Mouse (Mus musculus) small intestine, adult 2 months (tissue): ENCODE measurements around the gene Socs1. TPM values are rescaled to one million over a fixed set of nuclear protein-coding genes. Genes with fewer than 3 reads are reported as not detected.

Source experiments
- H3K27ac ChIP-seq: fragments of 200-500 bp; 2 replicates; pipeline ENCODE4 v1.5.1; 2012; ENCODE audit warnings: low read depth, low read length, control low read depth, inconsistent platforms; ENCODE audit not compliant: insufficient read depth
- H3K27me3 ChIP-seq: fragments of 200-500 bp; 2 replicates; pipeline ENCODE4 v1.6.1; 2012; ENCODE audit warnings: mild to moderate bottlenecking, moderate library complexity, low read length, inconsistent platforms; ENCODE audit not compliant: control insufficient read depth, insufficient read depth
- H3K36me3 ChIP-seq: fragments of 200-500 bp; 2 replicates; pipeline ENCODE4 v1.6.1; 2012; ENCODE audit warnings: mild to moderate bottlenecking, low read length, control low read depth, inconsistent platforms; ENCODE audit not compliant: control insufficient read depth, insufficient read depth
- H3K4me1 ChIP-seq: fragments of 200-500 bp; 2 replicates; pipeline ENCODE4 v1.6.1; 2012; ENCODE audit warnings: low read length, inconsistent platforms, mixed read lengths; ENCODE audit not compliant: control insufficient read depth, insufficient read depth, insufficient read length
- H3K4me3 ChIP-seq: fragments of 200-500 bp; 2 replicates; pipeline ENCODE4 v1.5.1; 2012; ENCODE audit warnings: low read depth, mild to moderate bottlenecking, control low read depth, inconsistent platforms, low read length, moderate library complexity
- CTCF ChIP-seq: fragments of 200-500 bp; IDR thresholded peaks from 2 replicates; pipeline ENCODE4 v1.5.1; 2012; ENCODE audit warnings: low read depth, mild to moderate bottlenecking, control low read depth, inconsistent platforms, low read length, moderate library complexity, mixed read lengths; ENCODE audit not compliant: insufficient replicate concordance, insufficient read length; ENCODE audit errors: extremely low read depth
- POLR2A ChIP-seq: fragments of 200-500 bp; IDR thresholded peaks from 2 replicates; pipeline ENCODE4 v1.6.1; 2012; ENCODE audit warnings: low read depth, mild to moderate bottlenecking, control low read depth, inconsistent platforms, low read length, moderate library complexity
- WGBS: fragments of 180-500 bp; shearing (Covaris S2); methylation state at CpG from one replicate; pipeline ENCODE4 v1.1.7; 2018; 5-methylcytosine and 5-hydroxymethylcytosine counted together
- polyA plus RNA-seq: library from polyadenylated mRNA; depleted of rRNA; stranded (reverse); fragments of >200 nt; gene quantifications from 2 replicates; pipeline ENCODE4 v1.2.3, GENCODE M21; 2012; rRNA removed

Socs1 gene
- polyA plus RNA-seq, 1 experiment = 33.6 TPM

DNA sequence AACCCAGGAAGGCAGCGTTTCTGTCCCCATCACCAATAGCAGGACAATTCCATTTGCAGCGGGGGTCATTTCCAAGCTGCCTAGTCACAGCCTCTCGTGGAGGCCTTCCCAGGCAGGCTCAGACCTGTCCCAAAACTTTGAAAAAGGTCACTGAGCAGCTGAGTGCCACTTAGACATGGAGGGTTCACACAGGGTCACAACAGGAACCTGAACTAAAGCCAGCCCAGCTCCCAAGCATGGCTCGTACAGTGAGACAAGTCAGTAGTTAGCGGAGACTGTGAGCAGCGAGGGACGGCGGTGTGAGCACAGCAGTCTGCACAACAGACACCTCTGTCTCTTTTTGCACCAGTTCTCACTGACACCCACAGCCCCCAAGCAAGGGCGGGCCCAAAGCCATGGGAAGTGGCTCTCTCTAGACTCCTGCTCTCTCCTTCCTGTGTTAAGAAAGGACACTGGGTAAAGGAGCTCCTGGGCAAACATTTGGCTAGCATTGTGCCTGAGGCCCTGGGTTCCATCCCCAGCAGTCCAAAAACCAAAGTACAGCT is 45.4 kb downstream of the Socs1 start:
- TF ChIP-seq CTCF = no peak
- no peak for TF ChIP-seq POLR2A
- peaks cover 17% of the 10 kb centered on the region for H3K4me1 ChIP-seq
- WGBS = 83% methylated on average over 9 of the region's 9 CpGs

GRCm38 (mm10) chr16:10738866-10739265 is 46.5 kb downstream of the Socs1 start:
- Histone ChIP-seq H3K4me1 (peaks cover 17% of the 10 kb centered on the region), H3K27ac (no peak overlapping the region), H3K36me3 (no peaks in the 10 kb centered on the region), H3K27me3 (no peaks in the 10 kb centered on the region), H3K4me3 (no peak overlapping the region)
- TF ChIP-seq POLR2A (no peak), CTCF (no peak)
- 91% methylated on average over 3 of the region's 3 CpGs for WGBS

More for the DNA sequence above, 45.4 kb downstream of the Socs1 start:
- Histone ChIP-seq H3K4me3 (no peak overlapping the region), H3K36me3 (no peaks in the 10 kb centered on the region), H3K27me3 (no peaks in the 10 kb centered on the region), H3K27ac (no peak overlapping the region)

GRCm38 (mm10) chr16:10737571-10737970 is 47.8 kb downstream of the Socs1 start:
- Histone ChIP-seq H3K4me3 (no peak overlapping the region), H3K27ac (peak overlapping the region; percentile 12; the same call in 1 of the 2 replicates), H3K27me3 (no peaks in the 10 kb centered on the region), H3K36me3 (no peaks in the 10 kb centered on the region), H3K4me1 (peaks cover 21% of the 10 kb centered on the region)
- WGBS = 78% methylated on average over 2 of the region's 2 CpGs
- TF ChIP-seq CTCF (no peak), POLR2A (no peak)

DNA sequence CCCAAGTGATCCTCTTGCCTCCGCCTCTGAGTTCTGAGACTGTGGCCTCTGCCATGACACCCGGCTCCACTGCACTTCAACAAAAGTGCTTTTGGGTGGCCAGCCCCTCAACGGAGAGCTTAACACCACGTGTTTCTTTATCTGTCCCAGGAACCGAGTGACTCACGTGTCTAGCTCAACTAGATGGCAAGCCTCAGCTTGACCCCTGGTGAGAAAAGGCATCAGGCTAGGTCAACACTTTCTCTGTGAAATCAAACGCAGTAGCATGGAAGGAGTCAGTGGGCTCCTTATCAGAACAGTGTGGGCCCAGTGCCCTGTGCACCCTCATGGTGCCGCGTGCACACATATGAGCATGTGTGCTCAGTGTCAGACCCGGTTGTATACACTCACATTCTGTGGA is 49.0 kb downstream of the Socs1 start:
- H3K36me3 ChIP-seq = no peaks in the 10 kb centered on the region
- no peaks in the 10 kb centered on the region for H3K27me3 ChIP-seq
- peaks cover 27% of the 10 kb centered on the region for H3K4me1 ChIP-seq
- no peak overlapping the region for H3K27ac ChIP-seq
- no peak for TF ChIP-seq POLR2A
- no peak for TF ChIP-seq CTCF
- H3K4me3 ChIP-seq = no peak overlapping the region
- 76% methylated on average over 10 of the region's 10 CpGs for WGBS

- Histone ChIP-seq H3K4me3 (no peak overlapping the region), H3K4me1 (peaks cover 27% of the 10 kb centered on the region), H3K27ac (no peak overlapping the region), H3K36me3 (no peaks in the 10 kb centered on the region), H3K27me3 (no peaks in the 10 kb centered on the region)
- TF ChIP-seq CTCF (no peak), POLR2A (no peak)
- 49% methylated on average over 2 of the region's 2 CpGs for WGBS
Measured at GRCm38 (mm10) chr16:10735781-10736180, 49.6 kb downstream of the Socs1 start.

GRCm38 (mm10) chr16:10732421-10732820 is 52.9 kb downstream of the Socs1 start:
- WGBS = 19% methylated on average over 5 of the region's 5 CpGs
- no peak for TF ChIP-seq CTCF
- no peak for TF ChIP-seq POLR2A
- no peak overlapping the region for H3K4me3 ChIP-seq

More at GRCm38 (mm10) chr16:10732421-10732820, 52.9 kb downstream of the Socs1 start:
- Histone ChIP-seq H3K4me1 (peaks cover 19% of the 10 kb centered on the region), H3K36me3 (no peaks in the 10 kb centered on the region), H3K27me3 (no peaks in the 10 kb centered on the region), H3K27ac (peak overlapping the region; percentile 32; the same call in 1 of the 2 replicates)

Other genes with a start within 250 kb of the Socs1 start
- 34.9 and 38.3 TPM in 2 replicates for gene Dexi, start 242.5 kb downstream of the Socs1 start, polyA plus RNA-seq
- 7.6 and 14.3 TPM in 2 replicates for gene Clec16a, start 240.2 kb downstream of the Socs1 start, polyA plus RNA-seq
- gene Tnp2, start 3.1 kb upstream of the Socs1 start, polyA plus RNA-seq = not detected in 2 replicates
- gene Prm3, start 5.4 kb upstream of the Socs1 start, polyA plus RNA-seq = not detected in 2 replicates
- gene Prm2, start 10.6 kb upstream of the Socs1 start, polyA plus RNA-seq = not detected in 2 replicates
- not detected in 2 replicates for gene Prm1, start 20.3 kb upstream of the Socs1 start, polyA plus RNA-seq
- gene Gm11172, start 27.4 kb upstream of the Socs1 start, polyA plus RNA-seq = not detected in 2 replicates
- gene Rmi2, start 49.5 kb upstream of the Socs1 start, polyA plus RNA-seq = 3.1 and 8.4 TPM in 2 replicates